Mouse (Mus musculus) left cerebral cortex, postnatal 10 days (tissue): ENCODE measurements at regions not wholly inside any gene's neighbourhood (a gene's known extent, or its start where the extent isn't known, plus 50 kb on each side); places are given as distances from the start of the nearest gene placed in this dataset.

Experiments used
- DNase-seq, 2 experiments: peaks; one replicate each; pipeline ENCODE4 v3.0.0; 2021 to 2022; ENCODE audit warnings: low spot score in 2 of 2, mixed read lengths in 1 of 2; ENCODE audit errors: extremely low spot score in 1 of 2
- intact Hi-C: fragments of 180-260 bp; cut with DNase I; formaldehyde crosslinking; loops from one replicate; pipeline ENCODE4 v1.15.1; 2025

- intact Hi-C loops, result no loop called here
- DNase-seq, result peak in 1 of 2 experiments; percentile 46
These were observed 155.1 kb downstream of the En1 start for GRCm38 (mm10) chr1:120757283-120757821.

DNA sequence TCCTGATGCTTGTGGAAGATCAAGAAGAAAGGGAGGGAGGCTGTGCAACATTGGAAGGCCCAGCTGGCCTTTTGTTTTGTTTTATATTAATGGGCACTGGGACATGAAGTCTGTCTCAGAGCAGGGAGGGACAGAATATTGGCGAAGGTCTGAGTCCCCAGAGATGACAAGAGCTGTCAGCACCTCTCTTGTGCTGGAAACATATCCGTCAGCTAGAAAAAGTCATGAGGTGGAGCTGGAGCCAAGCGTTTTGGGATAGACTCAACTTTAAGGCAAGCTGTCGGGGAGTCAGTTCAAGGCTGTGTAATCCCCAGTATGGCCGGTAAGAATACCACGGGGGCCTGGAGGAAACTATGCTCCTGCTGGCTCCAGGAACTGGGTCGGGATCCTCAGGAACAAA is 156.0 kb downstream of the En1 start:
- no peak for DNase-seq
- intact Hi-C loops, result no loop called here

- no peak for DNase-seq
- intact Hi-C loops, result no loop called here
These were observed 156.5 kb downstream of the En1 start for GRCm38 (mm10) chr1:120758762-120759161.

- intact Hi-C loops, result no loop called here
- no peak for DNase-seq
These were observed 157.2 kb downstream of the En1 start for GRCm38 (mm10) chr1:120759380-120759779.

GRCm38 (mm10) chr1:120761364-120761763 is 159.1 kb downstream of the En1 start:
- intact Hi-C loops, result no loop called here
- no peak for DNase-seq

GRCm38 (mm10) chr1:120762498-120762897 is 160.3 kb downstream of the En1 start:
- intact Hi-C loops, result no loop called here
- no peak for DNase-seq

- DNase-seq, result no peak
- intact Hi-C loops, result no loop called here
These were observed 160.8 kb downstream of the En1 start for GRCm38 (mm10) chr1:120762921-120763595.

GRCm38 (mm10) chr1:120767054-120767453 is 164.8 kb downstream of the En1 start:
- no peak for DNase-seq
- intact Hi-C loops, result no loop called here

DNA sequence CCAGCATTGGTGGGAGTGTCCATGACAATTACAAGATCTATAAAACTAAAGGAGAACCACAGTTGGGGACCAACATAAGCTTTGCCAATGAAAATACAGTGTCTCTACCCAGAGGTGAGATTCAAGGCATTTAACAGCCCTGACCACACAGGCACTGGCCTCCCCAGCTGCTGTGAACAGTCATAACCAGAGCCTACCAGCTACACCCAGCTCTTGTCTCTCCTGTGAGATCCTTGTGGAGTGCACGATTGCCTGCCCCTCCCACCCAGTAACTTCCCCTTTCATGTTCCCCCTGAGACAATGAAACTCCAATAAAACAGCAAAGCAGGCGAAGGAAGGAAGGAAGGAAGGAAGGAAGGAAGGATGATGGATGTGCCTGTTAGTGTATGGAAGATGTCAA is 169.1 kb downstream of the En1 start:
- DNase-seq, result no peak
- intact Hi-C loops, result no loop called here

DNA sequence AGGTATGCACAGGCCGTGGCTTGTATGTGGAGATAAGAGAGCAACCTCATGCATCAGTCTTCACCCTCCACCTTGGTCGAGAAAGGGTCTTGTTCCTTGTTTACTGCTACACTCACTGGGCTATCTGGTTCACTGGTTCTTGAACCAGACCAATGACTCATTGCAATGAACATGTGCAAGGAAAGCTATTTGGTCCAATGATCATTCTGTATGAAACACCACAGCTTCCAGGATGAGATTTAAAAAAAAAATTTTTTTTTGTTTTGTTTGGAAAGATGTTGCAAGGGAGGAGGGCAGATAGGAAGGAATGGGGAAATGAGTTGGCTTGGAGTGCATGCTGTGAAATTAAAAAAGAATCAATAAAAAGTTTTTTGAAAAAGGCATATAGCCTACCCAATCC is 174.7 kb downstream of the En1 start:
- DNase-seq, result no peak
- intact Hi-C loops, result no loop called here

DNA sequence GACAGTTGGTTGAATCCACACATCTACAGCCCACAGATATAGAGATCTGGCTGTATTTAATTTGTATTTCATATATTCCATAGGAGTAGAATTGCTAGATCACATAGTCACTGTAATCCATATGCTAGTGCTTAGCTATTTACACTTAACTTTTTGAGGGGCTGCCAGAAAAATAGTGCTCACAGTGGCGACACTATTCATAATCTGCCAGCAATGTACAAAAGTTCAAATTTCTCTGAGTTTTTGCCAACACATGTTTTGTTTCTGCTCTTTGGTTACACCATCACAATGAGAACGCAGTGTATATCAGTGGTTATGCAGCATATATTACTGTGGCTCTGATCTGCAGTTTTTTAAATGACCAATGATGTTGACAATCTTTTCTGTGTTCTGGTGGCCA is 175.2 kb downstream of the En1 start:
- DNase-seq, result no peak
- intact Hi-C loops, result no loop called here

DNA sequence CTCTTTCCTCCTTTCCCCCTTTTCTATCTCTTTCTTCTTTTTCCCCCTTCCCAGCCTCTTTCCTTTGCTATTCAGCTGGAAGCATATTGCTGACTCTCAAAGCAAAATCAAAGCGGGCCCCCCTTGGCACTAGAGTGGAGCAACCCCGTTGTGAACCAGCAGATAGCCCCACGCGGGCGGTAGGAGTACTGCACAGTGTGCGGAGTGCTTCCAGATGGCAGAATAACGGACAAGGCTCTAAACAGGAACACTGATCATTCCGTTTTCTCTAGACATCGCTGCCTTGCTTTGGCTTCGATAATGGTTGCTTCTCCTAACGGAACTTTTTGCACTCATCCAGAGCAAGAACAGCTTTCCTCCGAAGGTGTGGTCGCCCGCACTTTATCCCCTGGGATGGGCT is 193.0 kb downstream of the En1 start:
- peak; percentile 11 to 54 for DNase-seq
- intact Hi-C loops, result no loop called here

DNA sequence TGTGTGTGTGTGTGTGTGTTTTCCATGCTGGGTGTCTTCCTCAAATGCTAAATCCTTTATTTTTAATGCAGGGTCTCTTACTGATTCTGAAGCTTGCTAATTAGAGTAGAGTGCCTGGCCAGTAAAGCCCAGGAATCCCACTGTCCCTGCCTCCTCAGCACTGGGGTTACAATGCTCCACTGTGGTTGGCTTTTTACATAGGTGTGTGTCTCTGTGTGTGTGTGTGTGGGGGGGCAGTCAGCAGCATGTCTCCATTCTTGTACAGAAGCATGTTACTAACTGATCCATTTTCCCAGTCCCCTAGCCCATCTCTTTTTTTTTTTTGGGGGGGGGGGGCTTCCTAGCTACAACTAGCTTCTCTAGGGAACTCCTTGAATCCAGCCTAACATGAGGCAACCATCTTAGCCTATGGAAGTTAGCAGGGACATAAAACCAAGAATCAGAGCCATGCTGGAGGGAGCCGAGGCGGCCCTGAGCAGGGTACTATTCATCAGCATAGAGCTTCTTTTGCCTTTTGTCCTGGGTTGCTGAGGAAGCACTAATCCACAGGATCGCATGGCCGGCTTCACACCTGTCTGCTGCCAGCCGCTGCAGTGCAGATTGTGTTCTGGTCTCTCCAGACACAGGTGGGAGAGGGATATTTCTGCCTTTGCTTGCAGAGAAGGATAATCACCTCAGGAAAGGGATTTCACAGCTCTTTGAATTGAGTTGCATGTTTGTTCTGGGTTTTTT is 199.2 kb downstream of the En1 start:
- no peak for DNase-seq
- intact Hi-C loops, result no loop called here

GRCm38 (mm10) chr1:120801980-120802364 is 199.8 kb downstream of the En1 start:
- intact Hi-C loops, result no loop called here
- DNase-seq, result no peak

DNA sequence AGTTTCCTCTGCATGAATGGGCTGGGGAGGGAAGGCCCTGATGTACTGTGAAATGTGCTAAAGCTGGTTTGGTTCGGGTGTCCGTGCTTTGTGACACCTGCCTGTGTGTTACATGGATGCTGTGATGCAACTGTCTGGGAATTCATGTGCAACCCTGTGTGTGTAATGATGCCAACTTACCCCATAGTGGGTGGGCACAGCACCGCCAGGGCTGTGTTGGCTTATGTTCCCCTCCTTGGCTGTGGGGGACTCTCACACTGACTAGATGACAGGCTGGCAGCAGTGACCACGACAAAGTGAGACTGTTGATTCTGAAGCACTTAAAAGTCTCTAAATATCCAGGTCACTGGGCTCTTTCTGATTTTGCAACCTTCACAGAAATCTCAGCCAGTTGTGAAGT is 212.2 kb downstream of the En1 start:
- intact Hi-C loops, result no loop called here
- no peak for DNase-seq

- intact Hi-C loops, result no loop called here
- DNase-seq, result no peak
These were observed 214.1 kb downstream of the En1 start for GRCm38 (mm10) chr1:120816237-120816820.

DNA sequence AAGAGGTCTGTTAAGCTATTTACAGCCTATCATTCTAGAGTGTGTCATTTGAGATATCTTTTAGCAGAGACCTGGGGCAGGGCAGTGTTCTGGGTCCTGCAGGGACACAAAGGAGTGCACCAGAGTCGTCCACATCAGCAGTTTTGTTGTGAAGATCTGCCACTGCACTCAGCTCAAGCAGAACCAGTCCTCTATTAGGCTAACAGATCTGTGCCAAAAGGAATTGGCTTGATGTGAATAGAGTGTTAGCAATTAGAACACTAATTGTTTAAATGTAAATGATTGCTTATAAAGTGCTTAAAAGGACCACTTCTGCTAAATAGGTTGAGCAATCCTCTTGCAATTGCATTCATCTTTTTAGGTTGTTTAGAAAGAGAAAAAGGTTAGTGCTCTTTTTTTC is 215.3 kb downstream of the En1 start:
- intact Hi-C loops, result no loop called here
- no peak for DNase-seq

GRCm38 (mm10) chr1:120831975-120832374 is 229.8 kb downstream of the En1 start:
- no peak for DNase-seq
- intact Hi-C loops, result no loop called here

DNA sequence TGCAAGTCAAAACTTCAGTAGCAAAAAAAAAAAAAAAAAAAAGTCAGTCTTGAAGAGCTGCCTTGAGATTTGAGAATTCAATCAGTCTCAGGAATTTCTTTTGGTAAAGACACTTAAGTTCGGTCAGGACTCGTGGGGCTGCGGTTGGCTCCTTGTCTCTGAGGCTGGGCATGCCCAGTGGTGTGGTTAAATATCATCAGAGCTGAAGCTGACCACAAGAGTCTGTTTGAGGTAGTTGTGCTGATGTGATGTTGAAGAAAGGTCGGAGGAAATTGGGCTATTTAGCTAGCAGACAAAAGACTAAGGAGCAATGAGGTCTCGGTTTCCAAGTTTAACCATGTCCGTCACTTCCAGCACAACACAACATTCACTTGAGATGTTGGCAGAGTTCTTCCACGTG is 240.4 kb downstream of the En1 start:
- intact Hi-C loops, result no loop called here
- DNase-seq, result no peak

- DNase-seq, result no peak
- intact Hi-C loops, result no loop called here
These were observed 243.9 kb downstream of the En1 start for GRCm38 (mm10) chr1:120846146-120846545.
